Mouse (Mus musculus) gastrocnemius, adult 18-20 months (tissue): ENCODE data around the gene Gtse1. TPM values are rescaled to one million over a fixed set of nuclear protein-coding genes. Genes with fewer than 3 reads are reported as not detected.

ENCODE experiments used
- DNase-seq: peaks from one replicate; pipeline ENCODE4 v3.0.0; 2021; ENCODE audit warnings: low spot score
- total RNA-seq, 2 experiments: library from RNA; stranded (reverse); gene quantifications; 2 replicates each; pipeline ENCODE4 v1.2.3; 2021

Gene Gtse1
- total RNA-seq, 2 experiments from 2014 or later, result 0.07 to 0.09 TPM

GRCm38 (mm10) chr15:85867696-85868095, 8.2 kb downstream of the Gtse1 start:
- peak; percentile 77 for DNase-seq

DNA sequence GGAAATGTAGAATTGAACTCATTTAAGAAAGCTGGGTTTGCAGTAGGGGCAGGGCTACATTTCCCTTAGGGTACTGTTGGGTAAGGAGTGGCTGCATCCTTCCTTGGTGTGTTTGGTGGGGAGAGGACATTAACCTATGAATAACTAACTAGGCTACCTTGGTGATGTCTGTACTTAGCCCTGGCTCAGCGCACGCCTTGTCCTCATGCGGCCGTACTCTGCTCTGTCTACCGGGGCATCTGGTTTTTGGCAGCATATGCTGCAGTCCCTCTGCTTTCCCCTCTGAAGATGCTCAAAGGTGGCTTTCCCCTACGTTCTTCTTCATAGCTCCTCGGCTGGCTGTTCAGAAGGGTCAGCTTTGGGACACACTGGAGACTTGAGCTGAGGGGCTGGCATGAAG, 17.8 kb downstream of the Gtse1 start:
- DNase-seq, result no peak

DNA sequence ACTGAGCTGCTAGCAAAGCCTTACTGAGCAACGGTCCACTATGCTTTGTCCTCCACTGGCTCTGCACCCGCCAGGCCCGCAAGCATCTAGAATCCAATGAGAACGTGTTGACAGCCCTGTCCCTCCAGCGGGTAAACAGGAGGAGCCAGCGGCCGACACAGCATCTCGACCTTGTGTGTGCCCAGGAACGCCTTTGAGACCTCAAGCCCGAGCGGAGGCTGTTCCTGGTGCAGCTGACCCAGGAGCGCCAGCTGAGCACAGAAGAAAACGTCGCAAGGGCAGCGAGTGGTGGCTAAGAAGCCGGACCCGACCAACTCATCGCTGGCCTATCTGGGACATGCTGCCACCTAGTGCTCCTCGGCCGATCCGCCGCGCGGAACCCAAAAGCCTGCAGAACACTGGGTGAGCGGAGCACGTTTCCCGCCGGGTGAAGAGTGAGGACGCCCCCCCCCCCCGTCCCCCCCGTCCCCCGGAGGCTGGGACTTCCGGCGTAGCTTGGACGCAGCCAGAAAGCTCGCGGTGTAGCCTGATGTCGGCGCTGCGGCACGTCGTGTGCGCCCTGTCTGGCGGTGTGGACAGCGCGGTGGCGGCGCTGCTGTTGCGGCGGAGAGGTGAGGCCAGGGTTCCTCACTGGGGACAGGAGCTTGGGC, 19.4 kb downstream of the Gtse1 start, which contains the start of gene Trmu:
Trmu (plus strand) TSS at position 465 of the 650 bp plus-strand sequence.
- DNase-seq, result peak; percentile 89

- DNase-seq, result no peak
Observed at GRCm38 (mm10) chr15:85879498-85879895, 20.0 kb downstream of the Gtse1 start.

DNA sequence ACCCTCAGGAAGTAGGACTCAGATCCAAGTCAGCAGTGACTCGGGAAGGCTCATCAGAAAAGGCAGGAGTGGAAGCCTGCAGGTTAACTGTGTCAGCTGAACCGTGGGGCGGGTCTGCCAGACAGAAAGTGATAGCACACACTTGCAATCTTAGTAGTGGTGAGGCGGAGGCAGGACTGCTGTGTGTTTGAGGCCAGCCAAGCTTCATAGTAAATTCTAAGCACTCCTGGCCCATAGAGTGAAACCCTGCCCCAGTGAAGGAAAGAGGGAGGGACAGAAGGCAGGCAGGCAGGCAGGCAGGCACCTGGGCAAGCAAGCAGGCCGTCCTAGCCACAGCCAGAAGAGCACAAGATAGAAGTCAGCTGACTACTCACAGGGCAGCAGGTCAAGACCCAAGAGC, 26.1 kb downstream of the Gtse1 start:
- DNase-seq, result peak; percentile 66

DNA sequence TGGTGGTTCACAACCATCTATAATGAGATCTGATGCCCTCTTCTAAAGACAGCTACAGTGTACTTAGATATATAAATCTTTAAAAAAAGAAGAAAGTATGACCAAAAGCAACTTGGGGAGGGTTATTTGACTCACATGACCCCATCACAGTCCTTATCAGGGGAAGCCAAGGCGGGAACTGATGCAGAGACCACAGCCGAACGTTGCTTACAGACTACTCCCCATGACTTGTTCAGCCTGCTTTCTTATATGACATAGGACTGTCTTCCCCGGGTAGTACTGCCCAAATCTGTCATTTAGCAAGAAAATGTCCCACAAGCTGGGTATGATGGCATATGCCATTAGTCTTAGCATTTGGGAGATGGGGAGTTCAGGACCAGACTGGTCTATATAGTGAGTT, 29.7 kb downstream of the Gtse1 start:
- DNase-seq, result no peak

DNA sequence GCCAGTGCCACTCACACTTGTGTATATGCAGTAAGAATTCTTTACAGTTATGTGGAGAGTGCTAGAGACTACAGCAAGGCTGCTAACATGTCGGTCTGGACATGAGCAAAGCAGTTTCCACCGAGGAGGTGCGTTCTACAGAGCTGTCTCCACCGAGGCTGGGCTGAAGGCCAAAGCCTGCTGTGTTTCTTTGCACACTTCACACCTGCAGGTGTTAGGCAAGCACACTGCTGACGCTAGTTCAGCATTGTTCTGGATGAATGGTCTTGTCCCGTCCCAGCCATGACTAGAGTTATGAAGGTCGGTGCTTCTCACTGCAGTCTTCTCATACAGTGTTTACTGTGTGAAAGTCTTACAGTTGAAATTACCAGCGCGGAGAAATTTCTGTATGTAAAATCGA, 32.4 kb downstream of the Gtse1 start:
- DNase-seq, result no peak

DNA sequence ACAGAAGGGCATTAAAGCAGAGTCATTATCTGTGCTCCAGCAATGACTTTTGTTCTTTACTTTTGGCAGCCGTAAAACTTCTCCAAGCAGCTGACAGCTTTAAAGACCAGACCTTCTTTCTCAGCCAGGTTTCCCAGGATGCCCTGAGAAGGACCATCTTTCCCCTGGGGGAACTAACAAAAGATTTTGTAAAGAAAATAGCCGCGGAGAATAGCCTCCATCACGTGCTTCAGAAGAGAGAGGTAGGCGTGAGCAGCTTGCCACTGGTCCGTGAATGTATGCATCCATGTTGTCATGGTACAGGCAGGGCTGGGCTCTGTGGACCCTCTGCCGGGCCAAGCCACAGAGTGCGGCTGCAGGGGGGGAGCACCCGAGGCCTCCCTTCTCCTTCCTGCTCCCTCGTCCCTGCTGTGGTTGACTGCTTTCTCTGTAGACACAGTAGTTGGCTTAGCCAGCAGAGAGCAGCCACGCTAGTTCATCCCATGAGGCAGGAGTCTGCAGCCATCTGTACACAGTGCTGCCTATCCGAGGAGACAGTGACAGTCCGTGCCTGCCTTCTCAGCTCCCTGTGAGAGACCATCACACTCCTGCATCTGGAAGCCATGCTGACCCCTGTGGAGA, 33.1 kb downstream of the Gtse1 start:
- no peak for DNase-seq

- DNase-seq, result no peak
Observed at GRCm38 (mm10) chr15:85893871-85894270, 34.3 kb downstream of the Gtse1 start.

DNA sequence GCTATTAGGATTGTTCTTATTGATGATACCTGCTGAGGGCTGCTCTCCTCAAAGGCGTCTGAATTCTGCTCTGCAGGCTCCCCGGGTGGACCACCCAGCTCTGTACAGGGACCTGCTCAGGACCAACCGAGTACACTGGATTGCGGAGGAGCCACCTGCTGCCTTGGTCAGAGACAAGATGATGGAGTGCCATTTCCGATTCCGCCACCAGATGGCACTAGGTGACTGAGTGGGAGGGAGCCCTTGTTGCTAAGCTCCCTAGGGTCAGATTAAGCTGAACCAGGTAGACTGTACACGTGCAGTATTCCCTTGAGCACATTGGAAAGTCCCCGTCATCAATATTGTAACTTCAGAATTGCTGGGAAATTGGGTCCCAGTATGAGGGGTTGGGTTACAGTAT, 36.7 kb downstream of the Gtse1 start:
- peak; percentile 70 for DNase-seq

- DNase-seq, result no peak
Observed at GRCm38 (mm10) chr15:85897113-85897512, 37.6 kb downstream of the Gtse1 start.

DNA sequence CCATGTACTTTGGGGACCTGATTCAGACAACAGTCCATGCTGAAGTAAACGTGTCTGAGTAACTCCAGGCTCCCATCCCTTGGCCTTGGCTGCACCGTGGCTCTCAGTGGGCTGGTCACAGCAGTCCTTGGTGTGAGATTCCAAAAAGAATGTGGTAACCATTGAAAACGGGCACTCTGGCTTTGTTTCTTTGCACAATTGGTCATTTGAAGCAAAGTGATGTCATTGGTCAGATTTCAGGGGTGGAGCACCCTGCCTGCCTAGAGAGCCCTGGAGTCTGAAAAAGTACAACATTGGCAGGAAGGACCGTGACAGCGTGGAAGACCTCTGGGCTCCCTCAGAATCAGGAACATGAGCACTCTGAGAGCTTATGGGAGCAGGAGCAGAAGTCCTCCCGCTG, 39.9 kb downstream of the Gtse1 start:
- no peak for DNase-seq

- no peak for DNase-seq
Observed at GRCm38 (mm10) chr15:85900318-85900717, 40.8 kb downstream of the Gtse1 start.

- DNase-seq, result no peak
Observed at GRCm38 (mm10) chr15:85900801-85901200, 41.3 kb downstream of the Gtse1 start.

GRCm38 (mm10) chr15:85902505-85902904, 43.0 kb downstream of the Gtse1 start:
- DNase-seq, result no peak

- DNase-seq, result no peak
Observed at GRCm38 (mm10) chr15:85903826-85904225, 44.3 kb downstream of the Gtse1 start.

DNA sequence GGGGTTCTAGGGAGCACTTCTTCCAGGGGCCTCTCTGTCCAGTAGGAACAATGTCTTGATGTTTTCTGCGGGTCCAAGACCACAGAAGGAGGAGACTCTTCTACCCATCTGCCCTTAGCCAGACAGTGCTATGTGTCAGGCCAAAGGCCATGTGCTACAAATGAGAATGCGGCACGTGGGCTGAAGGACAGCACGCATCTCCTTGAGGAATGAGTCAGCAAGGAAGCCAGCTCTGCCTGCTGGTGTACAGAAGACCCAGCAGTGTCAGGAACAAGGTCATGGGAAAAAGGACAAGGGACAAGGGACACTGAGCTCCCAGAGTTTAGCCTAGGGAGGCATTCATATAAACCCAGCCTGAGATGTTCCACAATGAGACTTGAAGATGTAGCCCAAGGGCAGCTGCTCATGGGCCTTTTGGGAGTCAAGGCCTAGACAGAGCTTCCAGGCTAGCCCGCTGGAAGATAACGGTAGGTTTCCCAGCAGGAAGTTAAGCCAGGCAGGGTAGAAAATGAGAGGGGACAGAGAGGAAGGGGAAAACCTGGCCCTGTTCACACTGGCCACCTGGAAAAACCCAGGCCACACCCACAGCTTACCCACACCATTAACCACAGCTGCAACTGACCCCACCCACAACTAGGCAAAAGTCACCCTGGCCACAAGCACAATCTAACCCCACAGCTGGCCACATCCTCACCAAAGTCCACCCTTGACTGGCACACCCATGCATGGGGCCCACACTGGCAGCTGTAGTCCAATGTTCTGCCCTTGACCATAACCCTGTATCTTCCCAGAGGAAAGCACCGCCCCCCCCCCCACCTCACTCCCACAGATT, 49.3 kb downstream of the Gtse1 start:
- DNase-seq, result no peak

GRCm38 (mm10) chr15:85909492-85909829, 49.9 kb downstream of the Gtse1 start:
- DNase-seq, result no peak

GRCm38 (mm10) chr15:85909931-85910330, 50.4 kb downstream of the Gtse1 start:
- no peak for DNase-seq

DNA sequence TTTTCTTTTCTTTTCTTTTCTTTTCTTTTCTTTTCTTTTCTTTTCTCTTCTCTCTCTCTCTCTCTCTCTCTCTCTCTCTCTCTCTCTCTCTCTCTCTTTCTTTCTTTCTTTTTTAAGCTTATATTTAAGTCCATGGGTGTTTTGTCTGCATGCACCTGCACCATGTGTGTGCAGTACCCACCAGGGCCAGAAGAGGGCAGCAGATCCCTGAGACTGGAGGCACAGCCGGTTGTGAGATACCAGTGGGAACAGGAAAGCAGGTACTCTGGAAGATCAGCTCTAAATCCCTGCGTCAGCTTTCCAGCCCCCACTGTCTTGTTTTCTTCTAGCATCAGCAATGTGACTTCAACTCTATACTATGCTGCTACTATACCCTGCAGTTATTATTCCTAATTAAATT, 54.1 kb downstream of the Gtse1 start:
- peak; percentile 27 for DNase-seq

DNA sequence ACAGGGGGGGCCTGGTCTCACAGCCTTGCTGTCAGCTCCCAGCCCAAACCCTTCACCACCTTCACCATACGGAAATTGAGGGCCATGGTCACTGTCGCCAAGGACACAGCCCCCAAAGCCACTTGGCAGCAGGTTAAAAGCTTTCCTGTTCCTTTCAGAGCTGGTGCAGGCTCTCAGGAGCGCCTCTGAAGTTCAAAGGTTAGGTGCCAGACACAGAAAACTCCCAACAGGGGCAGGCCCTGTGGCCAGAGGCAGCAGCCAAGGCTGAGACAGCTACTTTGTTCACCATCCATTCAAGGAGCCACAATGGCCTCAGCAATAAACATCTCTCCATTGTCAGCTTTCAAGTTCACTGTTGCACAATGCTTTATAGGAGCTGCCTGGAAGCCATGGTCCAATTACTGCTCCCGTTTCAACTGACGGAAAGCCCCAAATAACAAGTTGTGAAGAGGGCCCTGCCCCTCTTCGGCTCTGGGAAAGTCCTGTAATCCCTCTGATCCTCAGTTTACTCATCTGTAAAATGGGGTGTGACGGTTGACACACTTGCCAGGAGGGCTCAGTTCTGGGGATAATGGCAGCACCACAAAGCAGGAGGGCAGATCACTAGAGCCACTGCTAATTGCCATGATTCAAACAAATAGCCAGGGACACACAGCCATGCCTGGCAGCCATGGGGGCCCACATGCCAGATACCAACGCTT, 59.8 kb downstream of the Gtse1 start:
- no peak for DNase-seq

DNA sequence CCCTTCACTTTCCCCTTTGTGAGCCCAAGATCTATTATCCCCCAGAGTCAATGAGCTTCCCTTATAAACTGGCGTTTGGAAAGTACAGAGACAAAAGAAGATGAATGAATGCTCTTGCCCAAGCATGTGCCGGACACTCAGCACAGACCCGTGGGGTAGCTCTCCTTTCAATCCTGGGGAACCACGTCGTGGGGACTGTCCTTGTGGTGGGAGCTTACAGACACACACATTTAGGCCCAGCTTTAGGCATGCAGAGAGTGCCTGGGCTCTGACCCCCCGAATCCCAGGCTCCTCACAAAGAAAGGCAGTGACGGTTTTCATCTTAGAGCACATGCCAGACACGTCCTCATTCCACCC, 60.3 kb downstream of the Gtse1 start:
- DNase-seq, result no peak
